Mouse (Mus musculus): ENCODE data around the gene Plxdc2. TPM values are rescaled to one million over a fixed set of nuclear protein-coding genes. Genes with fewer than 3 reads are reported as not detected.

Plxdc2 gene
- polyA plus RNA-seq, 1 experiment from 2014 or later, result 9.7 TPM

GRCm38 (mm10) chr2:16397501-16397900 lies 41.4 kb downstream of the Plxdc2 start:
- DNase-seq (ENCODE audit: low spot score), result no peak
- H3K4me1 ChIP-seq (ENCODE audit: control insufficient read depth, insufficient read depth, low read length), result no peaks in the 10 kb centered on the region

GRCm38 (mm10) chr2:16398006-16398405 lies 41.9 kb downstream of the Plxdc2 start:
- Histone ChIP-seq H3K4me2 (ENCODE audit: low read length) (no peak overlapping the region), H3K4me3 (ENCODE audit: low read depth, low read length) (no peak overlapping the region), H3K27ac (ENCODE audit: low read depth, low read length) (no peak overlapping the region), H3K4me1 (ENCODE audit: control insufficient read depth, insufficient read depth, low read length) (no peaks in the 10 kb centered on the region), H3K36me3 (ENCODE audit: control insufficient read depth, insufficient read depth, low read length) (no peaks in the 10 kb centered on the region), H3K9ac (ENCODE audit: low read length) (no peak overlapping the region), H3K9me3 (replicated peaks; ENCODE audit: control insufficient read depth, low read length) (no peaks in the 10 kb centered on the region), H3K27me3 (replicated peaks; ENCODE audit: control insufficient read depth, insufficient read depth, low read length) (no peaks in the 10 kb centered on the region)
- ATAC-seq (no peak), DNase-seq (ENCODE audit: low spot score) (no peak)
- WGBS, result 92% methylated on average over 1 of the region's 1 CpGs

More at GRCm38 (mm10) chr2:16397501-16397900, 41.4 kb downstream of the Plxdc2 start:
- Histone ChIP-seq H3K36me3 (ENCODE audit: control insufficient read depth, insufficient read depth, low read length) (no peaks in the 10 kb centered on the region), H3K27me3 (replicated peaks; ENCODE audit: control insufficient read depth, insufficient read depth, low read length) (no peaks in the 10 kb centered on the region), H3K4me2 (ENCODE audit: low read length) (no peak overlapping the region), H3K4me3 (ENCODE audit: low read depth, low read length) (no peak overlapping the region), H3K9ac (ENCODE audit: low read length) (no peak overlapping the region), H3K27ac (ENCODE audit: low read depth, low read length) (no peak overlapping the region), H3K9me3 (replicated peaks; ENCODE audit: control insufficient read depth, low read length) (no peaks in the 10 kb centered on the region)
- ATAC-seq, result no peak
- WGBS, result 68% methylated on average over 3 of the region's 3 CpGs

GRCm38 (mm10) chr2:16398896-16399295 lies 42.8 kb downstream of the Plxdc2 start:
- Histone ChIP-seq H3K4me2 (ENCODE audit: low read length) (no peak overlapping the region), H3K36me3 (ENCODE audit: control insufficient read depth, insufficient read depth, low read length) (no peaks in the 10 kb centered on the region), H3K4me3 (ENCODE audit: low read depth, low read length) (no peak overlapping the region), H3K9ac (ENCODE audit: low read length) (no peak overlapping the region), H3K4me1 (ENCODE audit: control insufficient read depth, insufficient read depth, low read length) (no peaks in the 10 kb centered on the region), H3K27me3 (replicated peaks; ENCODE audit: control insufficient read depth, insufficient read depth, low read length) (no peaks in the 10 kb centered on the region), H3K27ac (ENCODE audit: low read depth, low read length) (no peak overlapping the region), H3K9me3 (replicated peaks; ENCODE audit: control insufficient read depth, low read length) (no peaks in the 10 kb centered on the region)
- ATAC-seq (no peak), DNase-seq (ENCODE audit: low spot score) (no peak)
- WGBS, result 78% methylated on average over 10 of the region's 10 CpGs

GRCm38 (mm10) chr2:16406508-16406907 lies 50.4 kb downstream of the Plxdc2 start:
- DNase-seq (ENCODE audit: low spot score) (no peak), ATAC-seq (no peak)
- no peaks in the 10 kb centered on the region for H3K9me3 ChIP-seq (replicated peaks; ENCODE audit: control insufficient read depth, low read length)
- no peak overlapping the region for H3K4me3 ChIP-seq (ENCODE audit: low read depth, low read length)
- H3K27me3 ChIP-seq (replicated peaks; ENCODE audit: control insufficient read depth, insufficient read depth, low read length), result no peaks in the 10 kb centered on the region
- no peaks in the 10 kb centered on the region for H3K36me3 ChIP-seq (ENCODE audit: control insufficient read depth, insufficient read depth, low read length)
- H3K4me1 ChIP-seq (ENCODE audit: control insufficient read depth, insufficient read depth, low read length), result no peaks in the 10 kb centered on the region
- no peak overlapping the region for H3K27ac ChIP-seq (ENCODE audit: low read depth, low read length)
- no peak overlapping the region for H3K4me2 ChIP-seq (ENCODE audit: low read length)
- no peak overlapping the region for H3K9ac ChIP-seq (ENCODE audit: low read length)
- WGBS, result 90% methylated on average over 2 of the region's 2 CpGs

GRCm38 (mm10) chr2:16414340-16414976 lies 58.4 kb downstream of the Plxdc2 start:
- H3K9me3 ChIP-seq (replicated peaks; ENCODE audit: control insufficient read depth, low read length), result no peaks in the 10 kb centered on the region
- WGBS, result 66% methylated on average over 3 of the region's 3 CpGs
- no peak overlapping the region for H3K4me2 ChIP-seq (ENCODE audit: low read length)
- H3K4me3 ChIP-seq (ENCODE audit: low read depth, low read length), result no peak overlapping the region
- H3K9ac ChIP-seq (ENCODE audit: low read length), result no peak overlapping the region
- H3K36me3 ChIP-seq (ENCODE audit: control insufficient read depth, insufficient read depth, low read length), result no peaks in the 10 kb centered on the region
- H3K27me3 ChIP-seq (replicated peaks; ENCODE audit: control insufficient read depth, insufficient read depth, low read length), result no peaks in the 10 kb centered on the region
- DNase-seq (ENCODE audit: low spot score), result no peak
- no peak overlapping the region for H3K27ac ChIP-seq (ENCODE audit: low read depth, low read length)
- H3K4me1 ChIP-seq (ENCODE audit: control insufficient read depth, insufficient read depth, low read length), result no peaks in the 10 kb centered on the region
- no peak for ATAC-seq

- H3K27ac ChIP-seq (ENCODE audit: low read depth, low read length), result no peak overlapping the region
- H3K27me3 ChIP-seq (replicated peaks; ENCODE audit: control insufficient read depth, insufficient read depth, low read length), result no peaks in the 10 kb centered on the region
- ATAC-seq (no peak), DNase-seq (ENCODE audit: low spot score) (no peak)
- WGBS, result 86% methylated on average over 5 of the region's 5 CpGs
- no peak overlapping the region for H3K9ac ChIP-seq (ENCODE audit: low read length)
- no peak overlapping the region for H3K4me3 ChIP-seq (ENCODE audit: low read depth, low read length)
- no peaks in the 10 kb centered on the region for H3K36me3 ChIP-seq (ENCODE audit: control insufficient read depth, insufficient read depth, low read length)
- H3K4me2 ChIP-seq (ENCODE audit: low read length), result no peak overlapping the region
- no peaks in the 10 kb centered on the region for H3K4me1 ChIP-seq (ENCODE audit: control insufficient read depth, insufficient read depth, low read length)
- no peaks in the 10 kb centered on the region for H3K9me3 ChIP-seq (replicated peaks; ENCODE audit: control insufficient read depth, low read length)
These were observed 82.9 kb downstream of the Plxdc2 start for GRCm38 (mm10) chr2:16439030-16439429.

- Histone ChIP-seq H3K36me3 (ENCODE audit: control insufficient read depth, insufficient read depth, low read length) (no peaks in the 10 kb centered on the region), H3K4me3 (ENCODE audit: low read depth, low read length) (no peak overlapping the region), H3K27me3 (replicated peaks; ENCODE audit: control insufficient read depth, insufficient read depth, low read length) (no peaks in the 10 kb centered on the region), H3K4me1 (ENCODE audit: control insufficient read depth, insufficient read depth, low read length) (no peaks in the 10 kb centered on the region), H3K27ac (ENCODE audit: low read depth, low read length) (no peak overlapping the region), H3K4me2 (ENCODE audit: low read length) (no peak overlapping the region), H3K9me3 (replicated peaks; ENCODE audit: control insufficient read depth, low read length) (no peaks in the 10 kb centered on the region), H3K9ac (ENCODE audit: low read length) (no peak overlapping the region)
- ATAC-seq (no peak), DNase-seq (ENCODE audit: low spot score) (no peak)
- 71% methylated on average over 2 of the region's 2 CpGs for WGBS
These were observed 86.5 kb downstream of the Plxdc2 start for GRCm38 (mm10) chr2:16442643-16443042.

GRCm38 (mm10) chr2:16447936-16448335 lies 91.8 kb downstream of the Plxdc2 start:
- Histone ChIP-seq H3K4me3 (ENCODE audit: low read depth, low read length) (no peak overlapping the region), H3K36me3 (ENCODE audit: control insufficient read depth, insufficient read depth, low read length) (no peaks in the 10 kb centered on the region), H3K4me2 (ENCODE audit: low read length) (no peak overlapping the region), H3K4me1 (ENCODE audit: control insufficient read depth, insufficient read depth, low read length) (no peaks in the 10 kb centered on the region), H3K9ac (ENCODE audit: low read length) (no peak overlapping the region), H3K27me3 (replicated peaks; ENCODE audit: control insufficient read depth, insufficient read depth, low read length) (no peaks in the 10 kb centered on the region), H3K9me3 (replicated peaks; ENCODE audit: control insufficient read depth, low read length) (no peaks in the 10 kb centered on the region), H3K27ac (ENCODE audit: low read depth, low read length) (no peak overlapping the region)
- no peak for DNase-seq (ENCODE audit: low spot score)
- 73% methylated on average over 4 of the region's 4 CpGs for WGBS
- no peak for ATAC-seq

GRCm38 (mm10) chr2:16450838-16451665 lies 94.9 kb downstream of the Plxdc2 start:
- H3K4me1 ChIP-seq (ENCODE audit: control insufficient read depth, insufficient read depth, low read length), result no peaks in the 10 kb centered on the region
- WGBS, result 7% methylated on average over 7 of the region's 7 CpGs
- no peaks in the 10 kb centered on the region for H3K27me3 ChIP-seq (replicated peaks; ENCODE audit: control insufficient read depth, insufficient read depth, low read length)
- H3K4me3 ChIP-seq (ENCODE audit: low read depth, low read length), result no peak overlapping the region
- no peak overlapping the region for H3K9ac ChIP-seq (ENCODE audit: low read length)
- no peak overlapping the region for H3K4me2 ChIP-seq (ENCODE audit: low read length)
- DNase-seq (ENCODE audit: low spot score), result peak; percentile 54
- ATAC-seq, result peak; percentile 64; the same call in 1 of the 2 replicates
- no peaks in the 10 kb centered on the region for H3K9me3 ChIP-seq (replicated peaks; ENCODE audit: control insufficient read depth, low read length)
- no peaks in the 10 kb centered on the region for H3K36me3 ChIP-seq (ENCODE audit: control insufficient read depth, insufficient read depth, low read length)
- H3K27ac ChIP-seq (ENCODE audit: low read depth, low read length), result no peak overlapping the region

All from forebrain, embryonic 14.5 days (tissue).